Mouse (Mus musculus) spleen, adult 2 months (tissue): ENCODE data around the gene Nemf. TPM values are rescaled to one million over a fixed set of nuclear protein-coding genes. Genes with fewer than 3 reads are reported as not detected.
A peak's percentile ranks its signal among the peaks of the same experiment; 100 is the strongest.
"Not testable (repeated sequence)": the region's sequence is repeated elsewhere in the genome, so short reads cannot be mapped to it uniquely, and the experiment has no call there.

Experiments
- DNase-seq, 2 experiments: peaks; one replicate each; pipeline versions ENCODE4 v3.0.0 to v3.0.0-alpha.2; 2012 to 2021; ENCODE audit warnings: low spot score in 2 of 2, low read depth in 1 of 2
- H3K27ac ChIP-seq: fragments of 200-500 bp; 2 replicates; pipeline ENCODE4 v1.5.1; 2012; ENCODE audit warnings: low read length, inconsistent platforms; ENCODE audit not compliant: insufficient read depth
- H3K27me3 ChIP-seq: fragments of 200-500 bp; 2 replicates; pipeline ENCODE4 v1.6.1; 2012; ENCODE audit warnings: mild to moderate bottlenecking, moderate library complexity, low read length, inconsistent platforms; ENCODE audit not compliant: control insufficient read depth, insufficient read depth
- H3K36me3 ChIP-seq: fragments of 200-500 bp; 2 replicates; pipeline ENCODE4 v1.6.1; 2012; ENCODE audit warnings: mild to moderate bottlenecking, low read length, inconsistent platforms; ENCODE audit not compliant: control insufficient read depth, insufficient read depth
- H3K4me1 ChIP-seq: fragments of 200-500 bp; 2 replicates; pipeline ENCODE4 v1.6.1; 2011; ENCODE audit warnings: inconsistent platforms; ENCODE audit not compliant: control insufficient read depth, insufficient read depth, insufficient read length
- H3K4me3 ChIP-seq: fragments of 200-500 bp; 2 replicates; pipeline ENCODE4 v1.5.1; 2011; ENCODE audit warnings: mild to moderate bottlenecking, inconsistent platforms; ENCODE audit not compliant: insufficient read depth, insufficient read length; ENCODE audit errors: extremely low read depth
- CTCF ChIP-seq: fragments of 200-500 bp; IDR thresholded peaks from 2 replicates; pipeline ENCODE4 v1.5.1; 2011; ENCODE audit warnings: mild to moderate bottlenecking, inconsistent platforms; ENCODE audit not compliant: insufficient read depth, insufficient read length, insufficient replicate concordance; ENCODE audit errors: extremely low read depth
- POLR2A ChIP-seq: fragments of 200-500 bp; IDR thresholded peaks from 2 replicates; pipeline ENCODE4 v1.6.1; 2011; ENCODE audit warnings: low read depth, low read length, inconsistent platforms
- WGBS: fragments of 180-500 bp; shearing (Covaris S2); methylation state at CpG from one replicate; pipeline ENCODE4 v1.1.7; 2018; 5-methylcytosine and 5-hydroxymethylcytosine counted together
- polyA plus RNA-seq: library from polyadenylated mRNA; depleted of rRNA; stranded (reverse); fragments of >200 nt; gene quantifications from 2 replicates; pipeline ENCODE4 v1.2.3, GENCODE M21; 2012

Gene Nemf
- polyA plus RNA-seq, 1 experiment, result 2.6 TPM

- Histone ChIP-seq H3K36me3 (no peaks in the 10 kb centered on the region), H3K27ac (no peak overlapping the region), H3K4me3 (no peak overlapping the region), H3K4me1 (peaks cover 7% of the 10 kb centered on the region), H3K27me3 (no peaks in the 10 kb centered on the region)
- 96% methylated on average over 1 of the region's 1 CpGs for WGBS
- TF ChIP-seq CTCF, result no peak
- TF ChIP-seq POLR2A, result no peak
- no peak for DNase-seq
These were observed 25.9 kb upstream of the Nemf start for GRCm38 (mm10) chr12:69382880-69383279.

GRCm38 (mm10) chr12:69378558-69379454 is 21.8 kb upstream of the Nemf start:
- no peak for TF ChIP-seq POLR2A
- TF ChIP-seq CTCF, result no peak
- Histone ChIP-seq H3K4me3 (no peak overlapping the region), H3K27me3 (no peaks in the 10 kb centered on the region), H3K27ac (peak overlapping the region; percentile 16; the same call in 1 of the 2 replicates), H3K36me3 (peaks cover 4% of the 10 kb centered on the region), H3K4me1 (peaks cover 2% of the 10 kb centered on the region; the same call in 1 of the 2 replicates)
- no peak for DNase-seq
- 62% methylated on average over 11 of the region's 11 CpGs for WGBS

GRCm38 (mm10) chr12:69377636-69378035 is 20.7 kb upstream of the Nemf start:
- not testable (repeated sequence) for H3K36me3 ChIP-seq, H3K27me3 ChIP-seq, H3K27ac ChIP-seq, H3K4me1 ChIP-seq, H3K4me3 ChIP-seq, DNase-seq
- WGBS, result 96% methylated on average over 6 of the region's 6 CpGs

- TF ChIP-seq POLR2A (no peak), CTCF (no peak)
- no peak for DNase-seq
- H3K27ac ChIP-seq, result no peak overlapping the region
- H3K36me3 ChIP-seq, result peaks cover 9% of the 10 kb centered on the region
- 95% methylated on average over 1 of the region's 1 CpGs for WGBS
- H3K27me3 ChIP-seq, result no peaks in the 10 kb centered on the region
- no peak overlapping the region for H3K4me3 ChIP-seq
- peaks cover 2% of the 10 kb centered on the region; the same call in 1 of the 2 replicates for H3K4me1 ChIP-seq
These were observed 20.2 kb upstream of the Nemf start for GRCm38 (mm10) chr12:69377188-69377587.

- WGBS, result 56% methylated on average over 2 of the region's 2 CpGs
- TF ChIP-seq POLR2A, result no peak
- TF ChIP-seq CTCF, result no peak
- H3K27me3 ChIP-seq, result no peaks in the 10 kb centered on the region
- no peak overlapping the region for H3K27ac ChIP-seq
- peaks cover 2% of the 10 kb centered on the region; the same call in 1 of the 2 replicates for H3K4me1 ChIP-seq
- H3K4me3 ChIP-seq, result no peak overlapping the region
- no peak for DNase-seq
- H3K36me3 ChIP-seq, result peaks cover 9% of the 10 kb centered on the region
These were observed 19.2 kb upstream of the Nemf start for GRCm38 (mm10) chr12:69376132-69376531.

- H3K27ac ChIP-seq, result peak overlapping the region; percentile 17; the same call in 1 of the 2 replicates
- peaks cover 9% of the 10 kb centered on the region for H3K36me3 ChIP-seq
- 5% methylated on average over 11 of the region's 11 CpGs for WGBS
- DNase-seq, result no peak
- H3K4me1 ChIP-seq, result peaks cover 2% of the 10 kb centered on the region; the same call in 1 of the 2 replicates
- H3K4me3 ChIP-seq, result peak overlapping the region; percentile 40
- no peaks in the 10 kb centered on the region for H3K27me3 ChIP-seq
- TF ChIP-seq POLR2A, result no peak
- TF ChIP-seq CTCF, result no peak
These were observed 17.1 kb upstream of the Nemf start for GRCm38 (mm10) chr12:69373850-69374766.

- Histone ChIP-seq H3K27me3 (no peaks in the 10 kb centered on the region), H3K27ac (peak overlapping the region; percentile 99), H3K4me1 (peaks cover 2% of the 10 kb centered on the region; the same call in 1 of the 2 replicates), H3K4me3 (peak overlapping the region; percentile 91), H3K36me3 (peaks cover 9% of the 10 kb centered on the region)
- TF ChIP-seq POLR2A, result no peak
- no peak for TF ChIP-seq CTCF
- peak in 1 of 2 experiments; percentile 12 for DNase-seq
- under 1% methylated on average over 42 of the region's 42 CpGs for WGBS
These were observed 15.9 kb upstream of the Nemf start for GRCm38 (mm10) chr12:69372731-69373331.
